Mouse (Mus musculus): ENCODE results near the gene Cbfa2t3.

Cbfa2t3 gene

DNA sequence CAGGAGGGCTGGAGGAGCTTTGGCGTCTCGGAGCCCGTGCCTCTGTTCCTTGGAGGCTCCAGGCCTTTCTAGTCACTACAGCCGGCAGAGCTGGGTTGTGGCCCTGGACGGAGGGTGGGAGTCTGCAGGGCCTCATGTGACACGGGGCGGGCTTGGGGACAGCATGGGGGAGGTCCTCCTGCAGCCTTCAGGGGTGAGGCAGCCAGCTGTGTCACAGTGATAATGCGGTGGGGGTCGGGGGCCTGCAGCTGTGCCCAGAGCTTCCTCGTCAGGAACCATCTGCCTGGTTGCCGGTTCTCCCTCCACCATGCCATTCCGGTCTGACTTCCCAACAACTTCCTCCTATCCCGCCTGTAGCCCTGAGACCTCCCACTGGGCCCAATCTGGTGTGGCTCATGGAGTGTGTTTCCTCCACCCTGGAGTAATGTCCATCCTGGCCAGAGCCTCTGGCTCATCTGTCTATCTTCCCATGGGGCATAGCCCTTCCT lies at the start of gene Cbfa2t3:
Cbfa2t3 (minus strand) TSS at position 105 of the 488 bp plus-strand sequence.
- peak in 1 of 2 experiments; percentile 30 for DNase-seq (ENCODE audit: low spot score in 2 of 2)

DNA sequence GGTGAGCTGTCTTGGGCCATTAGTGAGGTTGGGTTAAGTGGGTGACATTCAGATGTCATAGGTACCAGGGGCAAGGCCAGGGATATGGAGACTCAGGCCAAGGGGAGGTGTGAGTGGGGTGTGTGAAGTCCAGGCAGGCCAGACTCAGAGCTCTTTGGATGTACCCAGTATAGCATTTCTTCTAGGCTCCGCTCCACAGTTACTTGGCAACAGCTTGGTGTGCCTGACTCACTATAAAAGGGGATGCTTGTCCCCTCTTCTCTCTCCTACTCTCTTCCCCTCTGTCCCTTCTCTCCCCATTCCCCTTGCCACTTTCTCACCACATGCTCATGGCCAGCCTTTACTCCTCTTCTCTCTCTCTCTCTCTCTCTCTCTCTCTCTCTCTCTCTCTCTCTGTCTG lies 48.9 kb upstream of the Cbfa2t3 start:
- no peak for DNase-seq (ENCODE audit: low spot score in 2 of 2)

DNA sequence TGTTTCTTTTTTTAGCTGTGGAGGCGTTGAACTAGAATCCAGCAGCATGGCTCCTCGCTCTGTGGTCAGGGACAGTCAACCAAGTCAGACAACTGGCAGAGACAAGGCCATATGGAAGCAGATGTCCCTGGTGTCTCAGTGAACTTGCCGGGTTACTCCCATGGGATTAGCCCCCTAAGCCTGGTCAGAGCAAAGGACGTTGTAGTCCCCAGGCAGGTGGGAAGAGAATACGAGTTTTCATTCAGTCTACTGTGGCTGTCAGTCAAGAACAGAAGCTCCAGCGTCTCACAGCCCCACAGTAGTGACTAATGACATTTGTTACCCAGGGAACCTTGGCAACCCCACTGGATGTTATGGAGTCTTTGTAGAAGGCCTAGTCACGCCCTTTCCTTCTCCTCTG lies 47.5 kb upstream of the Cbfa2t3 start:
- DNase-seq (ENCODE audit: low spot score in 2 of 2) = no peak

- no peak for DNase-seq (ENCODE audit: low spot score in 2 of 2)
Observed at GRCm38 (mm10) chr8:122745750-122746275, 46.9 kb upstream of the Cbfa2t3 start.

DNA sequence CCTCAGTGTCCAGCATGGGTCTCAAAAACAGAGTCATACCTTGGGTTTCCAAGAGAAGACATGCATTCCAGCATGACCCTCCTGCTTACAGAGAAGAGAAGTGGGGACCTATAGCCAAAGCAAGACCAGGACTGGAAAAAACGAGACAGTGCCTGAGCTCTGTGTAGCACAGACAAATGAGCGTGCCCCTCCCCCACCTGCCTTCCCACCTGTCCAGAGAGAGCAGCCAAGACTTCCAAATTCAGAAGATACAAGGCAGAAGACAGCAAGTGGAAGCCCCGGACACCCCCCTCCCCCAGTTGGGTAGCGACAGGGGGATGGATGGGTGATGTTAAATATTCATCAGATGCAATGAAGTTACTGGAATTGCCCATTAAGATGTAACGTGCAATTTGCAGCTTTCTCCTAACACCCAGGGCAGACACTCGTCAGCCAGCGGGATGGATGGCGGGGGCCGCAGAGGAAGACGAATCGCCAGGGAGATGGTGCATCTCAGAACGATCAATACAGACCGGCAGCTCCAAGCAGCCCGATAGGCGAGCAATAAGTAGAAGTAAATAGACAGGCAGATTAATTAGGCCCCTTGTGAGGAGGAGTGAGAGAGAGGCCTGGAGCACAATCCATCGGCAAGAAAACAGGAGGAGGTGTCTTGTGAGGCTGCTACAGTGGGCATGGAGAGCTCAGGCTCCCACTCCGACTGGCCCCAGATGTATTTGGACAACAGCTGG lies 46.3 kb upstream of the Cbfa2t3 start:
- no peak for DNase-seq (ENCODE audit: low spot score in 2 of 2)

DNA sequence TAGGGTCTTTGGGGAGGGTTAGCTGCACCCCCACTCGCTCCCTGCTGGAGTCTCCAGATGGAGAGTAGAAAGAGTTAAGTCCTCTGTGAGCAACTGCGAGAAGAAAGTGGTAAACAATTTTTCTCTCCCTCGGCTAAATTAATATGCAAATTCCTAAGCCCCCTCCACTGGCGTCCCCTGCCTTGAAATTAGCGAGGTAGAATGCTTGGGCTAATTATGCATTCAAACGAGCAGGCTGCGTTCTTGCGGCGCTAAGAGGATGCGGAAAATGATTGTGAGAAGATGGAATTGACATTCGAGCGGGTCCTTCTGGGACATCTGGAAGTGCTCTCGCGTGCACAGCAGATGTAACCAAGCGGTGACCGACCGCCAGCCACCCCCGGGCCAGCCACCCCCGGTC lies 43.6 kb upstream of the Cbfa2t3 start:
- no peak for DNase-seq (ENCODE audit: low spot score in 2 of 2)

- peak; percentile 31 to 79 for DNase-seq (ENCODE audit: low spot score in 2 of 2)
Observed at GRCm38 (mm10) chr8:122739102-122739725, 40.3 kb upstream of the Cbfa2t3 start.

GRCm38 (mm10) chr8:122737886-122738285 lies 39.0 kb upstream of the Cbfa2t3 start:
- DNase-seq (ENCODE audit: low spot score in 2 of 2) = no peak

- no peak for DNase-seq (ENCODE audit: low spot score in 2 of 2)
Observed at GRCm38 (mm10) chr8:122737071-122737470, 38.2 kb upstream of the Cbfa2t3 start.

- no peak for DNase-seq (ENCODE audit: low spot score in 2 of 2)
Observed at GRCm38 (mm10) chr8:122736623-122737022, 37.7 kb upstream of the Cbfa2t3 start.

- no peak for DNase-seq (ENCODE audit: low spot score in 2 of 2)
Observed at GRCm38 (mm10) chr8:122735542-122736473, 36.9 kb upstream of the Cbfa2t3 start.

DNA sequence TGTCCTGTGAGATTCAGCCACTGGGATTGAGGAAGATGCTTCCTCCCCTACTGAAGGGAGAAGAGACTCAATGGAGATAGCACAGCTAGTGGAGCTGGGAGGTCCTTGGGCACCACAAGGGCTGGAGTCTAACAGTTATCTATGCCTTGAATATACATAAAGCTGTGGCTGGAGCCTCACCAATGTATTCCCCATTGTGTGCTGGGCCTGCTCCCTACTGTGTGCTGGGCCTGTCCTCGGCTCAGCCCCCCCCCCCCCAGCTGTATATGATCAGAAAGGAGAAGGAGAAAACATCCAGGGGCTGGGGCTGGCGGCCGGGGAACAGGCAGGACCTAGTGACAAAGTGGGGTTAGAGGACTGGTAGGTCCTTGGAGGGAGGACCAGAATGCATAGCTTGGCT lies 36.2 kb upstream of the Cbfa2t3 start:
- no peak for DNase-seq (ENCODE audit: low spot score in 2 of 2)

- DNase-seq (ENCODE audit: low spot score in 2 of 2) = no peak
Observed at GRCm38 (mm10) chr8:122728630-122729029, 29.7 kb upstream of the Cbfa2t3 start.

- no peak for DNase-seq (ENCODE audit: low spot score in 2 of 2)
Observed at GRCm38 (mm10) chr8:122727412-122727811, 28.5 kb upstream of the Cbfa2t3 start.

- no peak for DNase-seq (ENCODE audit: low spot score in 2 of 2)
Observed at GRCm38 (mm10) chr8:122726789-122727188, 27.9 kb upstream of the Cbfa2t3 start.

DNA sequence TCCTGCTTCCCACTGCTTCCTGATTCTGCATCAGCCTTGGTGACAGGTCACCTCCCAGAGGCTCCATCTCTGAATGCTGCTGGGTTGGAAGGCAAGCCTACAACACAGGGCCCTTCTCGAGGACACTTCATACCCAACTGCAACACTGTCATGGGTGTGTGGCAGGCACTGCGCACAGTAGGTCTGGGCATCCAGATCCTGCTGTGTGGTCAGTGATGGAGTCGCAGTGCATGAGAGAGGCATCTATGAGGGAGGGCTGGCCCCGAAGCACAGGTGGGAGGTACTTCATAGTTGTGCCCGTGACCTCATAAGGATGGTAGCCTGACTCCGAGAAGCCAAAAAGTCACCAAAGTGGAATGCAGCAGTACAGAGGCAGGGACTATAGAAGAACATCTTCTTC lies 26.3 kb upstream of the Cbfa2t3 start:
- DNase-seq (ENCODE audit: low spot score in 2 of 2) = no peak

DNA sequence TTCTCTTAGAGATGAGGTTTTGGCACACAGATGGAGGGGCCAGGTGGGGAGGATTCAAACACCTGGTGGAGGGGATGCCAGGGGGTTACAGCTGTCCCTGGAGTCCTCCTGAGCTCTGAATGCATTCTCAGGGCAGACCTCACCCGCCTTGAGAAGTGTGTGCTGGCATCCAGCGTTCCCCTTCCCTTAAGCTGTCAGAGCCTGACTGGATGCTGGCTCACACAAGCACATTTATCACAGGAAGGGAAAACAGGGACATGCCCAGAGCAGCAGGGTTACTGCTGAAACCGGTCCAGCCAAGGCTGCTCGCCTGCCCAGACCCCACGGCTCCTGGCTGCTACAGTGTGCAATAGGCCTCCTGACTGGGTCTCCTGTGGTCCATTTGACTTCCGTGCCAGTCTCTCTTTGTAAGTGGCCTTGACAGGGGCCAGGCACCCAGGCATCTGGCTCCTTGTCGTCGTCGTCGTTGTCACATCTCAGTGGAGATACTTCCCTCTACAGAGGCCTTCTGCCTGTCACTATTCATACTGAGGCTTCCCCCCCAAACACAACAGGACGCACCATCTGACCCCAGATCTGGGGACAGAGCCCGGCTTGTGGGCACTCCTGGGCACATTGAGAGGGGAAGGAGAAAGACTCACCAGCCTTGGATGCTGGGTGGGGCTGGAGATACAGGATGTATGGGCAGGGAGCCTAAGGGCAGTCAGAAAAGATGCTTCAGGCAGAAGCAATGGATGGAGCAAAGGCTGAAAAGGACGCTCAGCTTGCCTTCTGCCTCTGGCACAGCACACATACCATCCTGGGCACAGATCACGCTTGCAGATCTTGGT lies 22.1 kb upstream of the Cbfa2t3 start:
- DNase-seq (ENCODE audit: low spot score in 2 of 2) = no peak

- no peak for DNase-seq (ENCODE audit: low spot score in 2 of 2)
Observed at GRCm38 (mm10) chr8:122720070-122720729, 21.3 kb upstream of the Cbfa2t3 start.

- no peak for DNase-seq (ENCODE audit: low spot score in 2 of 2)
Observed at GRCm38 (mm10) chr8:122719500-122720065, 20.7 kb upstream of the Cbfa2t3 start.
